Mouse (Mus musculus): ENCODE measurements around the gene Klhl18. TPM values are rescaled to one million over a fixed set of nuclear protein-coding genes. Genes with fewer than 3 reads are reported as not detected.
A peak's percentile ranks its signal among the peaks of the same experiment; 100 is the strongest.

Klhl18 gene
- 9.3 and 9.9 TPM in 2 replicates for polyA plus RNA-seq (2015; fragmentation: Nextera tagmentation; extraction: Ambion mirVana)

GRCm38 (mm10) chr9:110476124-110477091 is at the start of gene Klhl18, which contains the start of gene Kif9:
Gene Klhl18 (minus strand): TSS chr9:110476694.
Gene Kif9 (plus strand): TSS chr9:110476958.
- Histone ChIP-seq H3K9me3 (no peaks in the 10 kb centered on the region), H3K36me3 (peaks cover 3% of the 10 kb centered on the region; the same call in 1 of the 2 replicates), H3K9ac (peak within 1 kb of the TSS; percentile 79), H3K4me2 (replicated peaks) (peak within 1 kb of the TSS; percentile 88), H3K4me3 (peak within 1 kb of the TSS; percentile 64), H3K27ac (peak within 1 kb of the TSS; percentile 86), H3K4me1 (peaks cover 13% of the 10 kb centered on the region), H3K27me3 (peaks cover 24% of the 10 kb centered on the region)
- peak; percentile 99 for ATAC-seq (ENCODE audit: low FRiP score, low read depth)
- WGBS, result under 1% methylated on average over 53 of the region's 53 CpGs

- Histone ChIP-seq H3K4me1 (0 out of 2 replicates have a peak, but pooled peaks cover 2% of the 10 kb centered on the region), H3K36me3 (no peaks in the 10 kb centered on the region), H3K4me2 (replicated peaks) (no peak overlapping the region), H3K27ac (no peak overlapping the region), H3K27me3 (no peaks in the 10 kb centered on the region), H3K9me3 (no peaks in the 10 kb centered on the region), H3K4me3 (no peak overlapping the region), H3K9ac (no peak overlapping the region)
- WGBS, result 46% methylated on average over 2 of the region's 2 CpGs
- ATAC-seq (ENCODE audit: low FRiP score, low read depth), result no peak
Measured at GRCm38 (mm10) chr9:110525737-110526136, 49.2 kb upstream of the Klhl18 start.

- Histone ChIP-seq H3K4me2 (replicated peaks) (no peak overlapping the region), H3K4me1 (no peaks in the 10 kb centered on the region), H3K27me3 (no peaks in the 10 kb centered on the region), H3K9ac (no peak overlapping the region), H3K4me3 (no peak overlapping the region), H3K36me3 (no peaks in the 10 kb centered on the region), H3K9me3 (peaks cover 7% of the 10 kb centered on the region), H3K27ac (no peak overlapping the region)
- ATAC-seq (ENCODE audit: low FRiP score, low read depth), result no peak
- WGBS, result 57% methylated on average over 5 of the region's 5 CpGs
Measured at GRCm38 (mm10) chr9:110490913-110491312, 14.4 kb upstream of the Klhl18 start.

- H3K4me2 ChIP-seq (replicated peaks), result no peak overlapping the region
- H3K36me3 ChIP-seq, result no peaks in the 10 kb centered on the region
- ATAC-seq (ENCODE audit: low FRiP score, low read depth), result no peak
- no peaks in the 10 kb centered on the region for H3K4me1 ChIP-seq
- peaks cover 7% of the 10 kb centered on the region for H3K9me3 ChIP-seq
- no peak overlapping the region for H3K27ac ChIP-seq
- no peaks in the 10 kb centered on the region for H3K27me3 ChIP-seq
- 65% methylated on average over 4 of the region's 4 CpGs for WGBS
- no peak overlapping the region for H3K4me3 ChIP-seq
- no peak overlapping the region; the same call in 1 of the 2 replicates for H3K9ac ChIP-seq
Measured at GRCm38 (mm10) chr9:110488841-110489240, 12.3 kb upstream of the Klhl18 start.

GRCm38 (mm10) chr9:110478639-110479038 is 2.1 kb upstream of the Klhl18 start:
- no peak for ATAC-seq (ENCODE audit: low FRiP score, low read depth)
- H3K9ac ChIP-seq, result no peak overlapping the region
- WGBS, result 68% methylated on average over 4 of the region's 4 CpGs
- H3K4me2 ChIP-seq (replicated peaks), result no peak overlapping the region
- H3K27ac ChIP-seq, result no peak overlapping the region
- H3K9me3 ChIP-seq, result no peaks in the 10 kb centered on the region
- H3K36me3 ChIP-seq, result no peaks in the 10 kb centered on the region
- peaks cover 13% of the 10 kb centered on the region for H3K4me1 ChIP-seq
- H3K27me3 ChIP-seq, result peaks cover 29% of the 10 kb centered on the region
- no peak overlapping the region for H3K4me3 ChIP-seq

- H3K9me3 ChIP-seq, result no peaks in the 10 kb centered on the region
- peaks cover 13% of the 10 kb centered on the region for H3K4me1 ChIP-seq
- H3K4me2 ChIP-seq (replicated peaks), result no peak overlapping the region
- no peak overlapping the region for H3K9ac ChIP-seq
- no peak for ATAC-seq (ENCODE audit: low FRiP score, low read depth)
- H3K27ac ChIP-seq, result no peak overlapping the region
- H3K27me3 ChIP-seq, result peaks cover 24% of the 10 kb centered on the region
- H3K36me3 ChIP-seq, result no peaks in the 10 kb centered on the region
- H3K4me3 ChIP-seq, result no peak overlapping the region
- WGBS, result 50% methylated on average over 11 of the region's 11 CpGs
Measured at GRCm38 (mm10) chr9:110477951-110478350, 1.5 kb upstream of the Klhl18 start.

- Histone ChIP-seq H3K4me2 (replicated peaks) (no peak overlapping the region), H3K27ac (no peak overlapping the region), H3K9me3 (no peaks in the 10 kb centered on the region), H3K36me3 (peaks cover 6% of the 10 kb centered on the region), H3K27me3 (no peaks in the 10 kb centered on the region), H3K4me1 (no peaks in the 10 kb centered on the region), H3K4me3 (no peak overlapping the region), H3K9ac (no peak overlapping the region)
- ATAC-seq (ENCODE audit: low FRiP score, low read depth), result no peak
- WGBS, result 85% methylated on average over 3 of the region's 3 CpGs
Measured at GRCm38 (mm10) chr9:110466179-110466578, 10.3 kb downstream of the Klhl18 start.

- peaks cover 6% of the 10 kb centered on the region for H3K36me3 ChIP-seq
- no peak overlapping the region for H3K27ac ChIP-seq
- H3K4me1 ChIP-seq, result no peaks in the 10 kb centered on the region
- no peak overlapping the region for H3K4me2 ChIP-seq (replicated peaks)
- H3K4me3 ChIP-seq, result no peak overlapping the region
- no peaks in the 10 kb centered on the region for H3K27me3 ChIP-seq
- no peak for ATAC-seq (ENCODE audit: low FRiP score, low read depth)
- no peaks in the 10 kb centered on the region for H3K9me3 ChIP-seq
- 91% methylated on average over 6 of the region's 6 CpGs for WGBS
- no peak overlapping the region for H3K9ac ChIP-seq
Measured at GRCm38 (mm10) chr9:110465336-110465735, 11.2 kb downstream of the Klhl18 start.

GRCm38 (mm10) chr9:110463983-110464591 is 12.4 kb downstream of the Klhl18 start:
- H3K27me3 ChIP-seq, result no peaks in the 10 kb centered on the region
- no peak overlapping the region for H3K4me2 ChIP-seq (replicated peaks)
- H3K9ac ChIP-seq, result no peak overlapping the region
- H3K36me3 ChIP-seq, result peaks cover 6% of the 10 kb centered on the region; the same call in 1 of the 2 replicates
- 91% methylated on average over 6 of the region's 6 CpGs for WGBS
- H3K4me3 ChIP-seq, result no peak overlapping the region
- ATAC-seq (ENCODE audit: low FRiP score, low read depth), result no peak
- H3K4me1 ChIP-seq, result no peaks in the 10 kb centered on the region
- H3K27ac ChIP-seq, result no peak overlapping the region
- H3K9me3 ChIP-seq, result no peaks in the 10 kb centered on the region

GRCm38 (mm10) chr9:110462321-110462720 is 14.2 kb downstream of the Klhl18 start:
- H3K27me3 ChIP-seq, result no peaks in the 10 kb centered on the region
- H3K4me2 ChIP-seq (replicated peaks), result no peak overlapping the region
- H3K4me1 ChIP-seq, result no peaks in the 10 kb centered on the region
- H3K9me3 ChIP-seq, result no peaks in the 10 kb centered on the region
- ATAC-seq (ENCODE audit: low FRiP score, low read depth), result no peak
- no peak overlapping the region for H3K9ac ChIP-seq
- H3K36me3 ChIP-seq, result peaks cover 7% of the 10 kb centered on the region; the same call in 1 of the 2 replicates
- 71% methylated on average over 7 of the region's 7 CpGs for WGBS
- H3K4me3 ChIP-seq, result no peak overlapping the region
- H3K27ac ChIP-seq, result no peak overlapping the region

GRCm38 (mm10) chr9:110460884-110461815 is 15.3 kb downstream of the Klhl18 start:
- no peaks in the 10 kb centered on the region for H3K27me3 ChIP-seq
- H3K9me3 ChIP-seq, result no peaks in the 10 kb centered on the region
- peaks cover 4% of the 10 kb centered on the region; the same call in 1 of the 2 replicates for H3K36me3 ChIP-seq
- H3K27ac ChIP-seq, result no peak overlapping the region
- no peak overlapping the region for H3K4me2 ChIP-seq (replicated peaks)
- no peak overlapping the region for H3K9ac ChIP-seq
- WGBS, result 88% methylated on average over 18 of the region's 18 CpGs
- H3K4me1 ChIP-seq, result no peaks in the 10 kb centered on the region
- no peak overlapping the region for H3K4me3 ChIP-seq
- ATAC-seq (ENCODE audit: low FRiP score, low read depth), result no peak
